Mouse (Mus musculus) hindbrain, embryonic 12.5 days (tissue): ENCODE data around the gene Adam30. TPM values are rescaled to one million over a fixed set of nuclear protein-coding genes. Genes with fewer than 3 reads are reported as not detected.
A peak's percentile ranks its signal among the peaks of the same experiment; 100 is the strongest.

Experiments used
- ATAC-seq: fragments of 200-750 bp; cut with Nextera tagmentation; 2 replicates; pipeline ENCODE4 v1.8.0; 2017; ENCODE audit warnings: moderate TSS enrichment; ENCODE audit not compliant: low FRiP score
- H3K27ac ChIP-seq: fragments of 300-500 bp; sonication (generic); 2 replicates; pipeline ENCODE4 v1.5.1; 2016; ENCODE audit warnings: mild to moderate bottlenecking
- H3K27me3 ChIP-seq: fragments of 300-500 bp; sonication (generic); 2 replicates; pipeline ENCODE4 v1.6.1; 2016; ENCODE audit warnings: mild to moderate bottlenecking
- H3K36me3 ChIP-seq: fragments of 300-500 bp; sonication (generic); 2 replicates; pipeline ENCODE4 v1.6.1; 2016; ENCODE audit warnings: mild to moderate bottlenecking
- H3K4me1 ChIP-seq: fragments of 300-500 bp; sonication (generic); 2 replicates; pipeline ENCODE4 v1.6.1; 2016
- H3K4me2 ChIP-seq: fragments of 300-500 bp; sonication (generic); replicated peaks from 2 replicates; pipeline ENCODE4 v1.6.1; 2016; ENCODE audit warnings: mild to moderate bottlenecking
- H3K4me3 ChIP-seq: fragments of 300-500 bp; sonication (generic); 2 replicates; pipeline ENCODE4 v1.5.1; 2016; ENCODE audit warnings: mild to moderate bottlenecking
- H3K9ac ChIP-seq: fragments of 300-500 bp; sonication (generic); 2 replicates; pipeline ENCODE4 v1.6.1; 2016; ENCODE audit warnings: mild to moderate bottlenecking, moderate library complexity
- H3K9me3 ChIP-seq: fragments of 300-500 bp; sonication (generic); replicated peaks from 2 replicates; pipeline ENCODE4 v1.6.1; 2016; ENCODE audit warnings: mild to moderate bottlenecking
- WGBS: fragments of 180-500 bp; shearing (Covaris S2); methylation state at CpG from one replicate; pipeline ENCODE4 v1.1.7; 2016; 5-methylcytosine and 5-hydroxymethylcytosine counted together
- polyA plus RNA-seq: library from polyadenylated mRNA; unstranded; fragments of >200 nt; fragmentation: Nextera tagmentation; extraction: Ambion mirVana; gene quantifications from 2 replicates; pipeline ENCODE4 v1.2.1, GENCODE M21; 2016

Adam30 gene
- polyA plus RNA-seq, 1 experiment from 2014 or later = not detected

GRCm38 (mm10) chr3:98149881-98150280, 10.5 kb upstream of the Adam30 start:
- H3K4me2 ChIP-seq = no peak overlapping the region
- no peaks in the 10 kb centered on the region for H3K4me1 ChIP-seq
- WGBS = 97% methylated on average over 11 of the region's 11 CpGs
- H3K4me3 ChIP-seq = no peak overlapping the region
- ATAC-seq = no peak
- H3K9ac ChIP-seq = no peak overlapping the region
- no peaks in the 10 kb centered on the region for H3K27me3 ChIP-seq
- H3K27ac ChIP-seq = no peak overlapping the region
- H3K36me3 ChIP-seq = peaks cover 35% of the 10 kb centered on the region
- no peaks in the 10 kb centered on the region for H3K9me3 ChIP-seq

- H3K27me3 ChIP-seq = no peaks in the 10 kb centered on the region
- H3K4me2 ChIP-seq = no peak overlapping the region
- no peak overlapping the region for H3K9ac ChIP-seq
- H3K27ac ChIP-seq = no peak overlapping the region
- H3K9me3 ChIP-seq = no peaks in the 10 kb centered on the region
- ATAC-seq = no peak
- H3K36me3 ChIP-seq = peaks cover 27% of the 10 kb centered on the region
- no peak overlapping the region for H3K4me3 ChIP-seq
- WGBS = 90% methylated on average over 10 of the region's 10 CpGs
- no peaks in the 10 kb centered on the region for H3K4me1 ChIP-seq
Measured at GRCm38 (mm10) chr3:98151016-98151415, 9.4 kb upstream of the Adam30 start.

GRCm38 (mm10) chr3:98153460-98153859, 7.0 kb upstream of the Adam30 start:
- Histone ChIP-seq H3K36me3 (peaks cover 5% of the 10 kb centered on the region; the same call in 1 of the 2 replicates), H3K27me3 (no peaks in the 10 kb centered on the region), H3K4me3 (no peak overlapping the region), H3K4me1 (no peaks in the 10 kb centered on the region), H3K9me3 (no peaks in the 10 kb centered on the region), H3K9ac (no peak overlapping the region), H3K4me2 (no peak overlapping the region), H3K27ac (no peak overlapping the region)
- ATAC-seq = no peak

- H3K9me3 ChIP-seq = no peaks in the 10 kb centered on the region
- 41% methylated on average over 4 of the region's 4 CpGs for WGBS
- H3K4me3 ChIP-seq = no peak overlapping the region
- no peak for ATAC-seq
- H3K27me3 ChIP-seq = no peaks in the 10 kb centered on the region
- no peaks in the 10 kb centered on the region for H3K4me1 ChIP-seq
- no peak overlapping the region for H3K27ac ChIP-seq
- no peak overlapping the region for H3K9ac ChIP-seq
- H3K4me2 ChIP-seq = no peak overlapping the region
- H3K36me3 ChIP-seq = no peaks in the 10 kb centered on the region
Measured at GRCm38 (mm10) chr3:98156158-98156557, 4.3 kb upstream of the Adam30 start.

- no peaks in the 10 kb centered on the region for H3K9me3 ChIP-seq
- no peaks in the 10 kb centered on the region for H3K27me3 ChIP-seq
- no peak overlapping the region for H3K9ac ChIP-seq
- no peaks in the 10 kb centered on the region for H3K4me1 ChIP-seq
- no peak for ATAC-seq
- no peak overlapping the region for H3K4me3 ChIP-seq
- H3K4me2 ChIP-seq = no peak overlapping the region
- H3K36me3 ChIP-seq = no peaks in the 10 kb centered on the region
- H3K27ac ChIP-seq = no peak overlapping the region
- 84% methylated on average over 2 of the region's 2 CpGs for WGBS
Measured at GRCm38 (mm10) chr3:98157073-98157472, 3.4 kb upstream of the Adam30 start.

GRCm38 (mm10) chr3:98157585-98157984, 2.8 kb upstream of the Adam30 start:
- Histone ChIP-seq H3K4me3 (no peak overlapping the region), H3K36me3 (no peaks in the 10 kb centered on the region), H3K9ac (no peak overlapping the region), H3K4me2 (no peak overlapping the region), H3K27me3 (no peaks in the 10 kb centered on the region), H3K9me3 (no peaks in the 10 kb centered on the region), H3K4me1 (no peaks in the 10 kb centered on the region), H3K27ac (no peak overlapping the region)
- ATAC-seq = no peak
- WGBS = 66% methylated on average over 2 of the region's 2 CpGs

- no peak overlapping the region for H3K27ac ChIP-seq
- H3K4me2 ChIP-seq = no peak overlapping the region
- no peak overlapping the region for H3K9ac ChIP-seq
- H3K4me1 ChIP-seq = no peaks in the 10 kb centered on the region
- H3K9me3 ChIP-seq = no peaks in the 10 kb centered on the region
- ATAC-seq = no peak
- H3K36me3 ChIP-seq = no peaks in the 10 kb centered on the region
- H3K27me3 ChIP-seq = no peaks in the 10 kb centered on the region
- no peak overlapping the region for H3K4me3 ChIP-seq
- WGBS = 72% methylated on average over 4 of the region's 4 CpGs
Measured at GRCm38 (mm10) chr3:98158646-98159045, 1.8 kb upstream of the Adam30 start.

- Histone ChIP-seq H3K9ac (no peak overlapping the region), H3K27ac (no peak overlapping the region), H3K36me3 (no peaks in the 10 kb centered on the region), H3K9me3 (no peaks in the 10 kb centered on the region), H3K4me1 (no peaks in the 10 kb centered on the region), H3K4me2 (no peak overlapping the region), H3K4me3 (no peak overlapping the region), H3K27me3 (no peaks in the 10 kb centered on the region)
- WGBS = 50% methylated on average over 4 of the region's 4 CpGs
- ATAC-seq = peak; percentile 50
Measured at GRCm38 (mm10) chr3:98159289-98159688, 1.1 kb upstream of the Adam30 start.

GRCm38 (mm10) chr3:98178340-98178739, 17.9 kb downstream of the Adam30 start:
- no peak for ATAC-seq
- Histone ChIP-seq H3K27me3 (no peaks in the 10 kb centered on the region), H3K4me1 (no peaks in the 10 kb centered on the region), H3K9ac (no peak overlapping the region), H3K4me2 (no peak overlapping the region), H3K36me3 (no peaks in the 10 kb centered on the region), H3K27ac (no peak overlapping the region), H3K4me3 (no peak overlapping the region), H3K9me3 (no peaks in the 10 kb centered on the region; the same call in 1 of the 2 replicates)
- 82% methylated on average over 4 of the region's 4 CpGs for WGBS

- H3K27me3 ChIP-seq = no peaks in the 10 kb centered on the region
- no peak for ATAC-seq
- 23% methylated on average over 7 of the region's 7 CpGs for WGBS
- H3K4me1 ChIP-seq = peaks cover 6% of the 10 kb centered on the region
- H3K4me2 ChIP-seq = no peak overlapping the region
- H3K9me3 ChIP-seq = no peaks in the 10 kb centered on the region; the same call in 1 of the 2 replicates
- no peak overlapping the region for H3K27ac ChIP-seq
- no peaks in the 10 kb centered on the region for H3K36me3 ChIP-seq
- no peak overlapping the region for H3K9ac ChIP-seq
- no peak overlapping the region for H3K4me3 ChIP-seq
Measured at GRCm38 (mm10) chr3:98180805-98181204, 20.4 kb downstream of the Adam30 start.

GRCm38 (mm10) chr3:98185163-98185714, 24.8 kb downstream of the Adam30 start:
- Histone ChIP-seq H3K4me2 (no peak overlapping the region), H3K27me3 (no peaks in the 10 kb centered on the region), H3K27ac (no peak overlapping the region), H3K4me3 (no peak overlapping the region), H3K36me3 (no peaks in the 10 kb centered on the region), H3K9me3 (no peaks in the 10 kb centered on the region; the same call in 1 of the 2 replicates), H3K9ac (no peak overlapping the region), H3K4me1 (peaks cover 6% of the 10 kb centered on the region)
- no peak for ATAC-seq
- WGBS = 48% methylated on average over 10 of the region's 10 CpGs

- Histone ChIP-seq H3K4me2 (no peak overlapping the region), H3K9me3 (no peaks in the 10 kb centered on the region; the same call in 1 of the 2 replicates), H3K27me3 (no peaks in the 10 kb centered on the region), H3K36me3 (no peaks in the 10 kb centered on the region), H3K4me3 (no peak overlapping the region), H3K9ac (no peak overlapping the region), H3K4me1 (peaks cover 6% of the 10 kb centered on the region), H3K27ac (no peak overlapping the region)
- no peak for ATAC-seq
- 87% methylated on average over 3 of the region's 3 CpGs for WGBS
Measured at GRCm38 (mm10) chr3:98187777-98188176, 27.3 kb downstream of the Adam30 start.

GRCm38 (mm10) chr3:98197711-98198532, 37.5 kb downstream of the Adam30 start:
- peaks cover 6% of the 10 kb centered on the region; the same call in 1 of the 2 replicates for H3K4me1 ChIP-seq
- peak overlapping the region; percentile 53 for H3K27ac ChIP-seq
- H3K9me3 ChIP-seq = no peaks in the 10 kb centered on the region
- no peak overlapping the region for H3K4me2 ChIP-seq
- H3K4me3 ChIP-seq = no peak overlapping the region
- H3K36me3 ChIP-seq = no peaks in the 10 kb centered on the region
- H3K27me3 ChIP-seq = no peaks in the 10 kb centered on the region
- WGBS = 4% methylated on average over 9 of the region's 9 CpGs
- ATAC-seq = 0 out of 2 replicates have a peak, but pooled peaks have one; percentile 32
- H3K9ac ChIP-seq = no peak overlapping the region
